Mouse (Mus musculus) cerebellum, adult (tissue): ENCODE measurements around the gene Gm11757.
"Not testable (repeated sequence)": the region's sequence is repeated elsewhere in the genome, so short reads cannot be mapped to it uniquely, and the experiment has no call there.

Experiments used
- ATAC-seq: cut with Nextera tagmentation; 2 replicates; pipeline ENCODE4 v1.9.2; 2017; ENCODE audit warnings: mild to moderate bottlenecking, moderate library complexity, mixed read lengths; ENCODE audit not compliant: insufficient number of reproducible peaks, low FRiP score, low TSS enrichment

The Gm11757 gene

GRCm38 (mm10) chr4:73891012-73891411 lies at the start of gene Gm11757:
TSS of gene Gm11757 (minus strand) at chr4:73891112.
- ATAC-seq = not testable (repeated sequence)

- ATAC-seq = not testable (repeated sequence)
Measured at GRCm38 (mm10) chr4:73920660-73921059, 29.7 kb upstream of the Gm11757 start, which contains the start of gene Gm11756. TSS of gene Gm11756 (minus strand) at chr4:73920760.

- not testable (repeated sequence) for ATAC-seq
Measured at GRCm38 (mm10) chr4:73905853-73906252, 14.9 kb upstream of the Gm11757 start, which contains the start of gene Gm13871. TSS of gene Gm13871 (minus strand) at chr4:73905953.

- ATAC-seq = not testable (repeated sequence)
Measured at GRCm38 (mm10) chr4:73876166-73876565, 14.7 kb downstream of the Gm11757 start, which contains the start of gene Gm11758. TSS of gene Gm11758 (minus strand) at chr4:73876266.
